Mouse (Mus musculus): ENCODE data around the gene Dennd2c. TPM values are rescaled to one million over a fixed set of nuclear protein-coding genes. Genes with fewer than 3 reads are reported as not detected.
A peak's percentile ranks its signal among the peaks of the same experiment; 100 is the strongest.

Gene Dennd2c
- polyA plus RNA-seq, 1 experiment = 0.34 TPM

DNA sequence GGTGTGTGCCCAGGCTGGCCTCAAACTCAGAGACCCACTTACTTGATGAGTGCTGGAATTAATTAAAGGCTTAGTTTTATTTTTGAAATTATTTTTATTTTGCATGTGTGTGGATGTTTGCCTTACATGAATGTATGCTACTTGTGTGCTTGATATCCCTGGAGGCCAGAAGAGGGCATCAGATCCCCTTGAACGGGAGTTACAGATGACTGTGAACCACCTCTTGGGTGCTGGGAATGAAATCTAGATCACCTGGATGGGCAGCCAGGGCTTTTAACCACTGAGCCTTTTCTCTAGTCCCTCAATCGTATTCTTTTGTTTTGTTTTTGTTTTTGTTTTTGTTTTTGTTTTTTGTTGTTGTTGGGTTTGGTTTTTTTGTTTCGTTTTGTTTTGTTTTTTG, 23.7 kb downstream of the Dennd2c start:
- DNase-seq = no peak
- no peaks in the 10 kb centered on the region for H3K4me1 ChIP-seq (ENCODE audit: control insufficient read depth, insufficient read depth, low read length)
- no peak overlapping the region for H3K4me3 ChIP-seq (replicated peaks; ENCODE audit: insufficient read depth, low read depth, low read length)
- WGBS = 92% methylated on average over 3 of the region's 3 CpGs
- no peak overlapping the region for H3K27ac ChIP-seq (ENCODE audit: insufficient read depth, low read length)
- no peaks in the 10 kb centered on the region for H3K27me3 ChIP-seq (ENCODE audit: control insufficient read depth, insufficient read depth, low read length)
- TF ChIP-seq POLR2A (IDR thresholded peaks at IDR 0.05; ENCODE audit: borderline replicate concordance, insufficient read depth, low read length) (no peak), CTCF (IDR thresholded peaks at IDR 0.05; ENCODE audit: borderline replicate concordance, insufficient read depth, low read depth, low read length) (no peak)

DNA sequence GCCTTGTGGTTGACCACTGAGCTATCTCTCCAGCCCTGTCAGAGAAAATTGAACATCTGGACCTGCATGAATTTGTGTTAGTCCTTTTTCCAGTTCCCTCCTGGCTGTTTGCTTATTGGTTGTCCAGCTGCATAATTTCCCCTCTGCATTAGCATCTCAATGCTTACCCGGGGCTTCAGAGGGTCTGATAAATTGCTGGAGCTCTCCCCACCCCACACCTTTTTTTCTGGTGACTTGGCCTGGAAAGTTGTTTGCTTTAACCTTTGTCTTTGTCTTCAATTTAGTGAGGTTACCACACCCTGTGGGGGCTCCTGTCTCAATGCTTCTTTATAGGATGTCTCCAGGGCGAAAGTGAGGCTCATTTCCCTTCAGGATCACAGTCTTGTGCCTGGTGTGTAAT, 24.8 kb downstream of the Dennd2c start:
- Histone ChIP-seq H3K4me3 (replicated peaks; ENCODE audit: insufficient read depth, low read depth, low read length) (no peak overlapping the region), H3K27ac (ENCODE audit: insufficient read depth, low read length) (no peak overlapping the region), H3K4me1 (ENCODE audit: control insufficient read depth, insufficient read depth, low read length) (no peaks in the 10 kb centered on the region), H3K27me3 (ENCODE audit: control insufficient read depth, insufficient read depth, low read length) (no peaks in the 10 kb centered on the region)
- DNase-seq = no peak
- no peak for TF ChIP-seq POLR2A (IDR thresholded peaks at IDR 0.05; ENCODE audit: borderline replicate concordance, insufficient read depth, low read length)
- no peak for TF ChIP-seq CTCF (IDR thresholded peaks at IDR 0.05; ENCODE audit: borderline replicate concordance, insufficient read depth, low read depth, low read length)
- WGBS = 32% methylated on average over 2 of the region's 2 CpGs

DNA sequence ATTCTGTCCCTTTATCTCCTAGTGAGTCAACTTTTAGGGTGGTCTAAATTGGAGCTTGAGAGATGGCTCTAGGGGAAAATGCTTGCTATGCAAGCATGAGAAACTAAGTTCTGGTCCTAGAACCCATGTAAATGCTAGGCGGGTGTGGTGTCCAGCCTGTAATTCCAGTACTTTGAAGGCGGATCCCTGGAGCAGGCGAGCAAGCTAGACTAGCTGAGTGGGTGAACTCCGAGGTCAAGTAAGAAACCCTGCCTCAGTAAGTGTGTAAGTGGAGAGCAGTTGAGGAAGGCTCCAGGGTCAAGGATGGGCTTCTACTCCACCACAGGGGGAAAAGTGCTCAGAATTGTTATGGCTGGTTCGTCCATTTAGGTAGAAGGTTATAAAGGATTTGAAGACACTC, 25.3 kb downstream of the Dennd2c start:
- DNase-seq = no peak
- WGBS = 85% methylated on average over 5 of the region's 5 CpGs

DNA sequence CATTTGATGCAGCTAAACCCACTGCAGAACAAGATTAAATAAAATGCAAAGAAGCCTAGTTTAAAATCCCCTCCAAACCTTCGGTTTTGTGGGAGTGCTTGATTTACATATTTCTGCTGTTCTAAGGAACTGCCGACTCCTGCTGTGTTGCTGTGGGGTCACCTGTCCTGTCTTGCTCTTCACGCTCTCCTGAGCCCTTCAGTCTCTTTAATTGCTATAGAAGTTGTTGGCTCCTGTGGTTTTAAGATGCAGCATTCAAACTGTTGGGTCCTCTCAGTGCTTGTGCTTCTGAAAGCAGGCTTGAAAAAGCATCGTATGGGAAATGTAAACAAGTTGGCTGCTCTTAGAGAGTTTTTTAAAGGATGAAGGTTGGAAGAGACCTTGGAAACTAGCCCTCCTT, 25.8 kb downstream of the Dennd2c start:
- WGBS = 44% methylated on average over 4 of the region's 4 CpGs
- TF ChIP-seq POLR2A (IDR thresholded peaks at IDR 0.05; ENCODE audit: borderline replicate concordance, insufficient read depth, low read length) (no peak), CTCF (IDR thresholded peaks at IDR 0.05; ENCODE audit: borderline replicate concordance, insufficient read depth, low read depth, low read length) (no peak)

More for the DNA sequence above, 25.3 kb downstream of the Dennd2c start:
- Histone ChIP-seq H3K27me3 (ENCODE audit: control insufficient read depth, insufficient read depth, low read length) (no peaks in the 10 kb centered on the region), H3K4me1 (ENCODE audit: control insufficient read depth, insufficient read depth, low read length) (no peaks in the 10 kb centered on the region), H3K4me3 (replicated peaks; ENCODE audit: insufficient read depth, low read depth, low read length) (no peak overlapping the region), H3K27ac (ENCODE audit: insufficient read depth, low read length) (no peak overlapping the region)
- TF ChIP-seq POLR2A (IDR thresholded peaks at IDR 0.05; ENCODE audit: borderline replicate concordance, insufficient read depth, low read length) = no peak
- no peak for TF ChIP-seq CTCF (IDR thresholded peaks at IDR 0.05; ENCODE audit: borderline replicate concordance, insufficient read depth, low read depth, low read length)

DNA sequence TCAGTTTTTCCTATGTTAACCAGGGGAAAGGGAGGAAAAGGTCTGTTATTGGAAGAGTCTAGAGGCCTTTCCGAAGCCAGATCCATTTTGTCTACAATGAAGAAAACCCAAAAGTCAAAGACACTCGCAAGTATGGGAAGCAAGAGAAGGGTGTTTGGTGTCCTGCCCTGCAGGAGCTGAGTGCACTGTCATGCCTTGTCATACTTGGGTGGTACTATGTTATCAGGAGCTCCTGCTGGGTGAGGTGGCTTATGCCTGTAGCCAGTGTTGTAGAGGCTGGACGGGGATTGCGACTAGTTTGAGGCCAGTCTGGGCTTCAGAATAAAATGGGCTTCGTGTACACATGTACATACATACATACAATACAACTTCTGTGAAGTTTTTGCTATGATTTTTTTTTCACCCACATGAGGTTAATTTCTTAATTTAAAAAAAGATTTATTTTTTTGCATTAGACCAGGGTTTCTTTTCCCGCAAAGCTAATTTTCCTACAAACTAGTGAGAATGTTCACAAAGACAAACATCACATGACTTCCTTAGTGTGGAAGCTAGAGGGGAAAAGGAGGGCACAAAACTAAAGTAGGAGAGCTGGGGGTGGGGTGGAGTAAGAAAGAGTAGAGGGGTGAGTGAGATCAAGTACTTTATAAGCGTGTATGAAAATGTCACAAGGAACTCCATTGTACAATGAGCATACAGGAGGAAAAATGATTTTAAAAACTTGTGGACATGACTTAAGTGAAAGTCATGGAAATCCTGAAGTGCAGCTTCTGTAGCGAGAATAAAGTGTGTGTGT, 27.2 kb downstream of the Dennd2c start:
- Histone ChIP-seq H3K4me1 (ENCODE audit: control insufficient read depth, insufficient read depth, low read length) (no peaks in the 10 kb centered on the region), H3K4me3 (replicated peaks; ENCODE audit: insufficient read depth, low read depth, low read length) (no peak overlapping the region), H3K27ac (ENCODE audit: insufficient read depth, low read length) (no peak overlapping the region), H3K27me3 (ENCODE audit: control insufficient read depth, insufficient read depth, low read length) (no peaks in the 10 kb centered on the region)
- WGBS = 85% methylated on average over 8 of the region's 8 CpGs
- no peak for TF ChIP-seq CTCF (IDR thresholded peaks at IDR 0.05; ENCODE audit: borderline replicate concordance, insufficient read depth, low read depth, low read length)
- TF ChIP-seq POLR2A (IDR thresholded peaks at IDR 0.05; ENCODE audit: borderline replicate concordance, insufficient read depth, low read length) = no peak
- no peak for DNase-seq

More for the DNA sequence above, 25.8 kb downstream of the Dennd2c start:
- Histone ChIP-seq H3K27me3 (ENCODE audit: control insufficient read depth, insufficient read depth, low read length) (no peaks in the 10 kb centered on the region), H3K4me3 (replicated peaks; ENCODE audit: insufficient read depth, low read depth, low read length) (no peak overlapping the region), H3K4me1 (ENCODE audit: control insufficient read depth, insufficient read depth, low read length) (no peaks in the 10 kb centered on the region), H3K27ac (ENCODE audit: insufficient read depth, low read length) (no peak overlapping the region)
- DNase-seq = no peak

DNA sequence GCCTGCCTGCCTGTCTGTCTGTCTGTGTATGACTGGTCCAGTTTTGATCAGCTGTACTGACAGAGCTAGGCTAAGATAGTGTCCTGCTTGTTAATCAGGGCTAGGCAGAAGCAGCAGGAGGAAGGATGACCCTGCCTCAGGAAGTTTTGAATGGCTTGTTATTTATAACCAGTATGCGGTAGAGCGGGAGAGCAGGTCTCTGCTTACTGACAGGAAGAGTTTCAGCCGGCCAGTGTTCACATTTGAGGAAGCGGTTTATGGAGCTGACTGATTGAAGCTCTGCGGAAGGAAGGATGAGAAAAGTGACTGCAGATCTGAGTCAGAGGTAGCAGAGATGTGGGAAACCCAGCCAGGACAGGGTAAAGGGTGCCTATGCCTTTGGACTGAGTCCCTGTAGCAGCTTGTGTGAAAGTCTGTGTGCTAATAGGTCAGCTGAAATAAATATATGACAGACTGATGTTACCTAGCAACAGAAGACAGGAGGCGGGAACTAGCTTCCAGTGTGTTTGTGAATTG, 27.9 kb downstream of the Dennd2c start:
- Histone ChIP-seq H3K4me1 (ENCODE audit: control insufficient read depth, insufficient read depth, low read length) (no peaks in the 10 kb centered on the region), H3K27ac (ENCODE audit: insufficient read depth, low read length) (no peak overlapping the region), H3K4me3 (replicated peaks; ENCODE audit: insufficient read depth, low read depth, low read length) (no peak overlapping the region), H3K27me3 (ENCODE audit: control insufficient read depth, insufficient read depth, low read length) (no peaks in the 10 kb centered on the region)
- 33% methylated on average over 6 of the region's 6 CpGs for WGBS
- peak in 1 of 2 experiments; percentile 11 for DNase-seq
- TF ChIP-seq CTCF (IDR thresholded peaks at IDR 0.05; ENCODE audit: borderline replicate concordance, insufficient read depth, low read depth, low read length) = no peak
- no peak for TF ChIP-seq POLR2A (IDR thresholded peaks at IDR 0.05; ENCODE audit: borderline replicate concordance, insufficient read depth, low read length)

DNA sequence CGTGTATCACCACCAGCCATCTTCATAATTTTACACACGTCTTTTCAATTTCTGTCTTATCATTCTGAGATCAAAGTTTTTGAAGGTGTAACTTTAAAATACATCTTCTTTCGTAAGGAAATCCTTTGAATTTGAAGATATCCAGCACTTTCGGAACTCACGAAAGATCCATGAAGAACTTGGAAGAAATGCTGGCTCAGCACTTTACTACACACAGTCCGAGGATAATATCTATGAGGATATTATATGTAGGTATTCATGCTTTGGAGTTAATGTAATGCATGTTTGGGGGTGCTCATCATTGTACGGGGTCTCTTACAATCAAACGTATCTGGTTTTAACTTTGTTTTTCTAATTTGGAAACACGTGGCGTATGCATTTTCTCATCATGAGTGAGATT, 30.7 kb downstream of the Dennd2c start:
- Histone ChIP-seq H3K27me3 (ENCODE audit: control insufficient read depth, insufficient read depth, low read length) (no peaks in the 10 kb centered on the region), H3K27ac (ENCODE audit: insufficient read depth, low read length) (no peak overlapping the region), H3K4me3 (replicated peaks; ENCODE audit: insufficient read depth, low read depth, low read length) (no peak overlapping the region), H3K4me1 (ENCODE audit: control insufficient read depth, insufficient read depth, low read length) (no peaks in the 10 kb centered on the region)
- no peak for DNase-seq
- 95% methylated on average over 10 of the region's 10 CpGs for WGBS
- TF ChIP-seq CTCF (IDR thresholded peaks at IDR 0.05; ENCODE audit: borderline replicate concordance, insufficient read depth, low read depth, low read length) = no peak
- no peak for TF ChIP-seq POLR2A (IDR thresholded peaks at IDR 0.05; ENCODE audit: borderline replicate concordance, insufficient read depth, low read length)

All from cerebellum, adult 2 months (tissue).